Mouse (Mus musculus): ENCODE measurements at regions not wholly inside any gene's neighbourhood (a gene's known extent, or its start where the extent isn't known, plus 50 kb on each side); places are given as distances from the start of the nearest gene placed in this dataset.

GRCm38 (mm10) chr4:47697071-47697470 is 222.6 kb downstream of the Sec61b start:
- H3K4me1 ChIP-seq, result no peaks in the 10 kb centered on the region
- no peaks in the 10 kb centered on the region for H3K27me3 ChIP-seq (replicated peaks)
- H3K36me3 ChIP-seq (replicated peaks), result no peaks in the 10 kb centered on the region
- H3K9me3 ChIP-seq, result no peaks in the 10 kb centered on the region
- no peak overlapping the region for H3K4me3 ChIP-seq
- H3K27ac ChIP-seq, result no peak overlapping the region
- no peak overlapping the region for H3K4me2 ChIP-seq
- 82% methylated on average over 4 of the region's 4 CpGs for WGBS
- no peak overlapping the region for H3K9ac ChIP-seq
- no peak for ATAC-seq (replicated peaks)

- peak; percentile 69 for ATAC-seq (replicated peaks)
- no peak overlapping the region for H3K9ac ChIP-seq
- H3K4me2 ChIP-seq, result no peak overlapping the region
- 28% methylated on average over 4 of the region's 4 CpGs for WGBS
- H3K36me3 ChIP-seq (replicated peaks), result no peaks in the 10 kb centered on the region
- no peak overlapping the region for H3K4me3 ChIP-seq
- no peaks in the 10 kb centered on the region for H3K27me3 ChIP-seq (replicated peaks)
- H3K4me1 ChIP-seq, result no peaks in the 10 kb centered on the region
- H3K9me3 ChIP-seq, result no peaks in the 10 kb centered on the region
- peak overlapping the region; percentile 66; the same call in 1 of the 2 replicates for H3K27ac ChIP-seq
Observed at GRCm38 (mm10) chr4:47698514-47698913, 224.1 kb downstream of the Sec61b start.

GRCm38 (mm10) chr4:47698926-47699325 is 224.5 kb downstream of the Sec61b start:
- ATAC-seq (replicated peaks), result peak; percentile 81; the same call in 1 of the 2 replicates
- H3K4me2 ChIP-seq, result no peak overlapping the region
- H3K9ac ChIP-seq, result no peak overlapping the region
- H3K4me1 ChIP-seq, result no peaks in the 10 kb centered on the region
- 29% methylated on average over 4 of the region's 4 CpGs for WGBS
- H3K9me3 ChIP-seq, result no peaks in the 10 kb centered on the region
- H3K27ac ChIP-seq, result peak overlapping the region; percentile 66
- no peak overlapping the region for H3K4me3 ChIP-seq
- H3K36me3 ChIP-seq (replicated peaks), result no peaks in the 10 kb centered on the region
- H3K27me3 ChIP-seq (replicated peaks), result no peaks in the 10 kb centered on the region

- Histone ChIP-seq H3K4me2 (no peak overlapping the region), H3K36me3 (replicated peaks) (no peaks in the 10 kb centered on the region), H3K9ac (no peak overlapping the region), H3K27ac (no peak overlapping the region), H3K27me3 (replicated peaks) (no peaks in the 10 kb centered on the region), H3K4me1 (no peaks in the 10 kb centered on the region), H3K9me3 (no peaks in the 10 kb centered on the region), H3K4me3 (no peak overlapping the region)
- ATAC-seq (replicated peaks), result no peak
- WGBS, result 85% methylated on average over 2 of the region's 2 CpGs
Observed at GRCm38 (mm10) chr4:47703501-47703900, 229.0 kb downstream of the Sec61b start.

- H3K4me2 ChIP-seq, result no peak overlapping the region
- no peaks in the 10 kb centered on the region for H3K27me3 ChIP-seq (replicated peaks)
- no peak overlapping the region for H3K4me3 ChIP-seq
- 79% methylated on average over 4 of the region's 4 CpGs for WGBS
- H3K4me1 ChIP-seq, result no peaks in the 10 kb centered on the region
- no peaks in the 10 kb centered on the region for H3K36me3 ChIP-seq (replicated peaks)
- no peak overlapping the region for H3K9ac ChIP-seq
- no peak for ATAC-seq (replicated peaks)
- no peak overlapping the region for H3K27ac ChIP-seq
- no peaks in the 10 kb centered on the region for H3K9me3 ChIP-seq
Observed at GRCm38 (mm10) chr4:47704607-47705006, 230.1 kb downstream of the Sec61b start.

GRCm38 (mm10) chr4:47707966-47708365 is 233.5 kb downstream of the Sec61b start:
- Histone ChIP-seq H3K4me3 (no peak overlapping the region), H3K27ac (no peak overlapping the region), H3K4me1 (no peaks in the 10 kb centered on the region), H3K9me3 (no peaks in the 10 kb centered on the region), H3K27me3 (replicated peaks) (no peaks in the 10 kb centered on the region), H3K36me3 (replicated peaks) (no peaks in the 10 kb centered on the region), H3K4me2 (no peak overlapping the region), H3K9ac (no peak overlapping the region)
- no peak for ATAC-seq (replicated peaks)

GRCm38 (mm10) chr4:47713387-47713786 is 238.9 kb downstream of the Sec61b start:
- Histone ChIP-seq H3K27ac (no peak overlapping the region), H3K4me1 (no peaks in the 10 kb centered on the region), H3K4me2 (no peak overlapping the region), H3K4me3 (no peak overlapping the region), H3K27me3 (replicated peaks) (no peaks in the 10 kb centered on the region), H3K9ac (no peak overlapping the region), H3K9me3 (no peaks in the 10 kb centered on the region), H3K36me3 (replicated peaks) (no peaks in the 10 kb centered on the region)
- 68% methylated on average over 7 of the region's 7 CpGs for WGBS
- ATAC-seq (replicated peaks), result no peak

GRCm38 (mm10) chr4:47724331-47725004 is 250.0 kb downstream of the Sec61b start:
- ATAC-seq (replicated peaks), result 0 out of 2 replicates have a peak, but pooled peaks have one; percentile 52
- H3K9ac ChIP-seq, result no peak overlapping the region
- no peaks in the 10 kb centered on the region; the same call in 1 of the 2 replicates for H3K9me3 ChIP-seq
- peaks cover 7% of the 10 kb centered on the region for H3K4me1 ChIP-seq
- H3K27ac ChIP-seq, result no peak overlapping the region
- H3K4me2 ChIP-seq, result no peak overlapping the region
- H3K36me3 ChIP-seq (replicated peaks), result no peaks in the 10 kb centered on the region
- no peaks in the 10 kb centered on the region for H3K27me3 ChIP-seq (replicated peaks)
- no peak overlapping the region for H3K4me3 ChIP-seq
- 14% methylated on average over 8 of the region's 8 CpGs for WGBS

GRCm38 (mm10) chr4:47725005-47725340 is 250.5 kb downstream of the Sec61b start:
- H3K4me2 ChIP-seq, result no peak overlapping the region
- no peaks in the 10 kb centered on the region for H3K27me3 ChIP-seq (replicated peaks)
- H3K9me3 ChIP-seq, result no peaks in the 10 kb centered on the region; the same call in 1 of the 2 replicates
- no peak overlapping the region for H3K9ac ChIP-seq
- no peak overlapping the region for H3K27ac ChIP-seq
- 19% methylated on average over 3 of the region's 3 CpGs for WGBS
- peaks cover 7% of the 10 kb centered on the region for H3K4me1 ChIP-seq
- H3K36me3 ChIP-seq (replicated peaks), result no peaks in the 10 kb centered on the region
- no peak for ATAC-seq (replicated peaks)
- H3K4me3 ChIP-seq, result no peak overlapping the region

- no peaks in the 10 kb centered on the region for H3K27me3 ChIP-seq (replicated peaks)
- H3K4me1 ChIP-seq, result no peaks in the 10 kb centered on the region
- H3K36me3 ChIP-seq (replicated peaks), result no peaks in the 10 kb centered on the region
- H3K4me3 ChIP-seq, result no peak overlapping the region
- H3K9me3 ChIP-seq, result no peaks in the 10 kb centered on the region
- no peak overlapping the region for H3K9ac ChIP-seq
- 88% methylated on average over 8 of the region's 8 CpGs for WGBS
- ATAC-seq (replicated peaks), result no peak
- no peak overlapping the region for H3K27ac ChIP-seq
- H3K4me2 ChIP-seq, result no peak overlapping the region
Observed at GRCm38 (mm10) chr4:47746498-47747190, 272.2 kb downstream of the Sec61b start.

GRCm38 (mm10) chr4:47772230-47772920 is 272.6 kb upstream of the Nr4a3 start:
- peak; percentile 97 for ATAC-seq (replicated peaks)
- peak overlapping the region; percentile 42 for H3K27ac ChIP-seq
- H3K4me2 ChIP-seq, result no peak overlapping the region
- 31% methylated on average over 6 of the region's 6 CpGs for WGBS
- H3K4me1 ChIP-seq, result peaks cover 12% of the 10 kb centered on the region; the same call in 1 of the 2 replicates
- no peaks in the 10 kb centered on the region for H3K9me3 ChIP-seq
- H3K27me3 ChIP-seq (replicated peaks), result no peaks in the 10 kb centered on the region
- no peaks in the 10 kb centered on the region for H3K36me3 ChIP-seq (replicated peaks)
- H3K4me3 ChIP-seq, result no peak overlapping the region
- no peak overlapping the region for H3K9ac ChIP-seq

- no peak overlapping the region for H3K27ac ChIP-seq
- H3K9me3 ChIP-seq, result no peaks in the 10 kb centered on the region
- H3K36me3 ChIP-seq (replicated peaks), result no peaks in the 10 kb centered on the region
- WGBS, result 79% methylated on average over 5 of the region's 5 CpGs
- H3K27me3 ChIP-seq (replicated peaks), result no peaks in the 10 kb centered on the region
- H3K4me3 ChIP-seq, result no peak overlapping the region
- no peak overlapping the region for H3K4me2 ChIP-seq
- peaks cover 12% of the 10 kb centered on the region; the same call in 1 of the 2 replicates for H3K4me1 ChIP-seq
- no peak overlapping the region for H3K9ac ChIP-seq
- no peak for ATAC-seq (replicated peaks)
Observed at GRCm38 (mm10) chr4:47774664-47775063, 270.3 kb upstream of the Nr4a3 start.

Data from midbrain, embryonic 15.5 days (tissue).